Mouse (Mus musculus) CD4-positive naive resting alpha-beta T cell, adult 76 days (primary cell): Measurements from ENCODE around the gene Izumo2. TPM values are rescaled to one million over a fixed set of nuclear protein-coding genes. Genes with fewer than 3 reads are reported as not detected.

Source experiments
- total RNA-seq: library from RNA; stranded (reverse); gene quantifications from one replicate; pipeline ENCODE4 v1.2.4, GENCODE M21; 2023

The Izumo2 gene
- not detected for total RNA-seq

GRCm38 (mm10) chr7:44708574-44708973 is at the start of gene Izumo2:
TSS of gene Izumo2 (plus strand) at chr7:44708742.

GRCm38 (mm10) chr7:44670803-44671202 is 37.7 kb upstream of the Izumo2 start, which contains the start of gene Myh14:
TSS of gene Myh14 (minus strand) at chr7:44670843.

GRCm38 (mm10) chr7:44748101-44749044 is 39.8 kb downstream of the Izumo2 start, which contains the start of gene Vrk3:
TSS of gene Vrk3 (plus strand) at chr7:44748413.

GRCm38 (mm10) chr7:44750950-44751349 is 42.4 kb downstream of the Izumo2 start, which contains the start of gene Zfp473:
TSS of gene Zfp473 (minus strand) at chr7:44751050.

Other genes starting within 250 kb of the Izumo2 start
- not detected for gene Aspdh, start 243.4 kb upstream of the Izumo2 start, total RNA-seq
- 47.6 TPM for gene Josd2, start 240.8 kb upstream of the Izumo2 start, total RNA-seq
- 80.4 TPM for gene Emc10, start 212.2 kb upstream of the Izumo2 start, total RNA-seq
- 6.6 TPM for gene Fam71e1, start 212.2 kb upstream of the Izumo2 start, total RNA-seq
- 1.7 TPM for gene Mybpc2, start 184.1 kb upstream of the Izumo2 start, total RNA-seq
- gene Spib, start 176.7 kb upstream of the Izumo2 start, total RNA-seq = 25.1 TPM
- gene Pold1, start 159.9 kb upstream of the Izumo2 start, total RNA-seq = 41.4 TPM
- 291 TPM for gene Nr1h2, start 154.8 kb upstream of the Izumo2 start, total RNA-seq
- gene Napsa, start 136.4 kb upstream of the Izumo2 start, total RNA-seq = 38.9 TPM
- 1.00 TPM for gene Kcnc3, start 118.1 kb upstream of the Izumo2 start, total RNA-seq
- gene Myh14, start 37.9 kb upstream of the Izumo2 start, total RNA-seq = not detected
- gene Vrk3, start 39.7 kb downstream of the Izumo2 start, total RNA-seq = 70.7 TPM
- gene Zfp473, start 42.3 kb downstream of the Izumo2 start, total RNA-seq = 0.88 TPM
- 30.5 TPM for gene Nup62, start 107.3 kb downstream of the Izumo2 start, total RNA-seq
- gene Il4i1, start 107.6 kb downstream of the Izumo2 start, total RNA-seq = 11.5 TPM
- gene Atf5, start 107.9 kb downstream of the Izumo2 start, total RNA-seq = 5.1 TPM
- gene Akt1s1, start 140.2 kb downstream of the Izumo2 start, total RNA-seq = 40.7 TPM
- gene Tbc1d17, start 140.3 kb downstream of the Izumo2 start, total RNA-seq = 102 TPM
- 51.4 TPM for gene Pnkp, start 148.4 kb downstream of the Izumo2 start, total RNA-seq
- gene Ptov1, start 161.0 kb downstream of the Izumo2 start, total RNA-seq = 17.6 TPM
- 74.7 TPM for gene Med25, start 184.0 kb downstream of the Izumo2 start, total RNA-seq
- 18.1 TPM for gene Fuz, start 187.3 kb downstream of the Izumo2 start, total RNA-seq
- gene Ap2a1, start 220.8 kb downstream of the Izumo2 start, total RNA-seq = 71.6 TPM
- gene Tsks, start 234.5 kb downstream of the Izumo2 start, total RNA-seq = not detected